Mouse (Mus musculus): Measurements from ENCODE around the gene Krt16.
"Not testable (repeated sequence)": the region's sequence is repeated elsewhere in the genome, so short reads cannot be mapped to it uniquely, and the experiment has no call there.

The Krt16 gene

DNA sequence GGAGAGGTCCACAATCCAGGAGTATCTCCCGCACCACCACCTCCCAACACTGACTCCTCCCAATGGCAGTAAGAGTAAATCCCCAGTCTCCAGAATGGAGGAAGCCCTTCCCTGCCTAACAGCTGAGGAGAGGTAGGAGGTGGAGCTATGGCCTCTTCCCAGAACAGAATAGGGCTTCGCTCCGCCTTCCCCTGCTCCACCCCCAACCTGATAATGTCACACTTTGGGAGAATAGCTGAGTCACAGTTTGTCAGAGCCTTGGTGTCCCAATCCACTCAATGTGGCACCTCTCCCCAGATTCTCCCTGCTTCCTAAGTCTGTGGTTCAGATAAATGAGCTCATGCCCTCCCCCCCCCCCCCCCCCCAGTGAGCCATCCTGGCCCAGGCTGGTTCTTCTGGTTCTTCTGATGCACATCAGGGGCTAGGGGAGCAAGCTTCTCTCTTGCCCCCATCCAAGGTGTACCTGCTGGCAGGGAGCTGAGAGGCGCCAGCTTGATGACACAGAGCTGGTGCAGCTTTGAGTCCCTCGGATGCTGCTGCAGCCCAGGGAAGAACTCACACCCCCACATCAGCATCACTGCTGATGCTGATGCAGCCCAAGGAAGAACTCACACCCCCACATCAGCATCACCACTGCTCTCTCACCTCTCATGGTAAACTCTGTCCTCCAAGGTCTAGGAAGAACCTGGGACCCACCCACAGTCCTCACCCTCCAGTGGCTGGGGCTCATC, 5.8 kb upstream of the Krt16 start:
- DNase-seq: no peak

DNA sequence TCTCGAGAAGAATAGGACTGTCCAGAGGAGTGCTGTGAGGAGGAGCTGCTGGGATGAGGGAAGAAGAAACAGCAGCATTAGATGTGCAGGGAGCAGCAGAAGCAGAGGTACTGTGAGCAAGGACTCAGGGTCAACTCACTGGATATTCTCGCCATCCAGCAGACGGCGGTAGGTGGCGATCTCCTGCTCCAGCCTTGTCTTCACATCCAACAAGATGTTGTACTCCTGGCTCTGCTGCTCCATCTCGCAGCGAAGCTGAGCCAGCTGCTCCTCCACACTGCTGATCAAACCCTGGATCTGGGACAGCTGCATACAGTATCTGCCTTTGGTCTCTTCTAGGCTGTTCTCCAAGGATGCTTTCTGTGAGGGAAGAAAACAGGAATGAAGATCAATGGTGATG, 2.2 kb downstream of the Krt16 start:
- not testable (repeated sequence) for DNase-seq

DNA sequence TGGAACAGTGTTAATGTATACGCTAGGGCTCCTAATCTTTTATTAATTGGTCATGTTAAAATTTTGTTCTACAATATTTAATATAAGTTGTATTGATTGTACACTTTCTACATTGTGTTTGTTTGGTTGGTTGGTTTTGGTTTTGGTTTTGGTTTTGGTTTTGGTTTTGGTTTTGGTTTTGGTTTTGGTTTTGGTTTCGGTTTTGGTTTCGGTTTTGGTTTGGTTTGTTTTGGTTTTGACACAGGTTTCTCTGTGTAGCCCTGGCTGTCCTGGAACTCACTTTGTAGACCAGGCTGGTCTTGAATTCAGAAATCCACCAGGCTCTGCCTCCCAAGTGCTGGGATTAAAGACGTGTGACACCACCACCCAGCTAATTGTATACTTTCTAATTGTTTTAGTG, 8.4 kb downstream of the Krt16 start:
- DNase-seq: not testable (repeated sequence)

DNA sequence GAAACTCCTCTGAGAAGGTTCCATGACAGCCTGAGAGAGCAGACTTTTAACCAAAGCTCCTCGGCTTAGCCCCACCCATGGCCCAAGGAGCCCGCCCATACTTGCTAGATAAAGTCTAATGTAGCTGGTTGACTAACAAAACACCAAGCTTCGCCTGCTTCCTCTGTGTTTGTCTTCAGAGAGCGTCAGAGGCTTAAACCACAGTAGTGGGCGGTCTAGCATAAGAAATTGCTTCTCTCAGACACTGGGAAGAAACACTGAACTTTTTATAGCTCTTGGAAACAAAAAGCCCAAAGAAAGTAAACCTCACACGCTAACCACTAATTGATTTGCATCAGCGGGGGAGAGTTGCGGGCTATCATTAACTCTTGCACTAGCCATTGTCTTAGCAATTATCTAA, 27.0 kb downstream of the Krt16 start:
- DNase-seq: no peak

DNA sequence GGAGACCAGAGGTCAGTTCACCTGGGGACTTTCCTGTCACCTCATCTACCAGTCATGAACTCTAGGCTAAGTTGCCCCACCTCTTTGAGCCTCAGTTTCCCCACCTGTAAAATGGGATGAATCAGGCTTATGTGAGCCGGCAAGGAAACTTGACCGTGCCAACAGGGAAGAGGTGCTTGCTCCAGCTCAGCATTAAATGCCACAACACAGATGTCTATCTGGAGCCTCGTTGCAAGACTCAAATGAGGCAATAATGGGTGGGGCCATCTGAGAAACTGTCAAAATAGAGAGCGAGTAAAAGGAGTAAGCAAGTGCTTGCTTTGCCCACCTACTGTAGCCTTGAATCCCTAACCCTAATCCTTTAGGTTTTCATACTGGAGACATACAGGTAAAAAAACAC, 29.4 kb downstream of the Krt16 start:
- no peak for DNase-seq

DNA sequence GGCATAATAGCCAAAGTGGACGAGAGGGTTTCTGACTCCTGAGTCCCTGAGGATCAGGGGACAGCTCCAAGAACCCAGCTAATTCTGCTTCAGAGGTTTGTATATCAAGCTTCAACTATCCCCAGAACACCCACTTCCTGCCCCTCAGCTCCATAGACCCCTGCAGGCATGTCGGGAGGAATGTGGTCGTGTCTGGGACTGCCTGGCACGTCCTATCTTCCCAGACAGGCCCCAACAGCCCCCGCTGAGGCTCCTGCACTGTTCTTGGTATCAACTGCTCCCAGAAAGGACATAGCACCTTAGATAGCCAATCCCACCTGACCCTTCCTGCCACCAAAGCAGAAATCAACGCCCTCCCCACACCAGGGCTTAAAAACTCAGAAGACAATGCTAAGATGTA, 40.2 kb downstream of the Krt16 start:
- DNase-seq: no peak

DNA sequence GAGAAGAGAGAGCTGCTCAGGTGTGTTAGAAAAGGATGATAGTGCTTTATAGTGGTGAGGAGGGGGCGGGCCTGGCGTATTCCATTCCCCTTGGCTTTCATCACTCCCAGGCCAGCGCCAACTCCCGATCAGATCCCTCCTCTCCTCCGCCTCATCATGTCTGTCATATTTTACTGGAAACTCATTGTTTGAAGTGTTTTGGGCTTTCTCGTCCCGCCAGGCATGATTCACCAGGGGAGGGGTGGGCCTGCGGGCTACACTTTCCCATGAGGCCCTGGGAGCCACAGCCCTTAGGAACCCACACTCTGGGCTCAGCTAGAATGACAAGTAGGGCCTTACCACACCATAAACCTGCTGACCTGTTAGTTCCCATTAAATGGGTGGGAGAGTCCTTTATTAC, 41.2 kb downstream of the Krt16 start, which contains the start of gene Krt14:
TSS of gene Krt14 (minus strand) at position 51 of the 400 bp plus-strand sequence.
- no peak for DNase-seq

DNA sequence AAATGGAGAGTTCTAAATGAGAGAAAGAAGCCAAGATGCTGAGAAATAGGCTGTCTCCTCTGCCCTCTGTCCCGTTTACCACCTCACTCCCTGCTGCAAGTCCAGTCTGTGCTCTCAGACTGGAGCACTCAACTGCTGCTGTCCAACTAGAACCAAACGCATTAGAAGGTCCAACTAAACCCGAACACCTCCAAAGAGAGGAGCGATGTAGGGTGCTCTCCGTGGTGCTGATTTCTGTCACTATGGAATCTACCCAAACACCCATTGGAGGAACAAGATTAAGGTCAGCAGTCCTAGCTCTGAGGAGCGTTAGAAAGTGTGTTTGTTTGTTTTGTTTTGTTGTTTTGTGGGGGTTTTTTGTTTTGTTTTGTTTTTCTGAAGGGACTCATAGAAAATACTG, 45.3 kb downstream of the Krt16 start:
- DNase-seq: no peak

DNA sequence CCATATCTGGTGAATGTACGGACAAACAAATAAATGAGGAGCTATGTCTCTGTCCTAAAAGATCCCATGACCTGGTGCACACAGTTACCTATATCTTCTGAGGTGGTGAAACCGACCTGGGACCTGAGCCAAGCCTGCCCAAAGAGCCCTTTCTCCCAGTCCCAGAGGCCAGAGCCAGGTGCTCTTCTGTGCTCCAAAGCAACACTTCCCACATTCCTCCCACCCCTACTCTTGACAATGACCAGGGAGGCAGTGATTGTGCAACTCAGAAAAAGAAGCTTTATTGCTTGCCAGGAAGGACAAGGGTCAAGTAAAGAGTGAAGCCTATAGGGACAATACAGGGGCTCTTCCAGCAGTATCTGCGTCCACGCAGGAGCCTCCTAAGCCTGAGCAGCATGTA, 45.8 kb downstream of the Krt16 start:
- no peak for DNase-seq

DNA sequence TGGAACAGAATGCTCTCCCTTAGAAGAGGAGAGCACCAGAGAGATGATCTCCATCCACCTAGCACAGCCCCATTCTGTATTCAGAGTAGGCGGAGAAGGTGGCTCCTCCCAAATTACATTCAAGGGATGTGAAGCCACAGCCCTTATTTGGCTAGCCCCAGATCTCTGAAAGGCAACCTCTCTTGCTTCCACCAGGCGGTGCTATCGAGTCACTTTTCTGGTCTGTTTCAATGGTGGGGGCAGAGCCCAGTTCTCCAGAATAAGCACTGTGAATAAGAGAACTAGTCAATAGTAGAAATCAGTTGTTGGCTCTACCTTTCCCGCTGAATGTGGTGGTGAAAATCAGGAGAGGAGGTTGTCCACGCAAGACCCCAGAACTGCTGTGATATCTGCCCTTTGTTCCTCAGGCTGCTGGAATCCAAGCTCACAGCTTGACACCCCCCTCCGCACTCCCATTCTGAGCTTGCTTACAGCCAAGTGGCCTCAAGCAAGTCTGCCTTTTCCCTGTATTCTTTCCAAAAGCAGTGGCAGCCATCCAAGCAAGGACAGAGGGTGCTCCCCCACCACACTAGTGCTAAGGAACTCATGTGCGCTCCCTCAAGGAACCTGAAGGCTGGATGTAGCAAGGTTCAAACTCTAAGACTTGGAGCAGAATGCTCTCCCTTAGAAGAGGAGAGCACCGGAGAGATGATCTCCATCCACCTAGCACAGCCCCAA, 48.4 kb downstream of the Krt16 start:
- DNase-seq: peak; percentile 51

DNA sequence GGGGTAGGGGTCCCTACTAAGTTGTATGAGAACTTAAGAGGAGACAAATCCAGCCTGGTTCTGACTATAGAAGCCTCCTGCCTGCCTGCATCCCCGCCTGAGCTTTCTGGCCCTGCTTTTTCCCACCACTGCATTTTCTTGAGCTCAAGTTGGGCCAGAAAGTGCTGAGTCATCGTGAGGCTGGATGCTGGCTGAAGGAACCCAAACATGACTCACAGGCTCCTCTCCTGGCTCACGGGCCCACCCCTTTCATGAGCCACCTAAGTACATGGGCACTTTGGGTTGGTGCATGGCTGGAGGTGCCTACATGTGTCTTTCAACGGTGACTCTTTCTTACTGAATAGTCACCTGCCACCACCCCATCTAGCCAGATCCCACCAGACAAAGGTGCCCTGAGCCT, 50.0 kb downstream of the Krt16 start:
- DNase-seq: peak; percentile 34

Data from right cerebral cortex, postnatal 14 days (tissue).